Mouse (Mus musculus) kidney, adult 2 months (tissue): ENCODE results near the gene Smim15.

Experiments
- CTCF ChIP-seq: fragments of 200-500 bp; conservative IDR thresholded peaks from 2 replicates; pipeline ENCODE4 v1.5.1; 2011; ENCODE audit warnings: low read depth, mild to moderate bottlenecking, control low read depth, low read length, moderate library complexity, mixed read lengths; ENCODE audit not compliant: insufficient read depth, insufficient read length
- POLR2A ChIP-seq: fragments of 200-500 bp; IDR thresholded peaks from one replicate; pipeline ENCODE4 v1.6.1; 2011; ENCODE audit warnings: low read depth, low read length, control low read depth

DNA sequence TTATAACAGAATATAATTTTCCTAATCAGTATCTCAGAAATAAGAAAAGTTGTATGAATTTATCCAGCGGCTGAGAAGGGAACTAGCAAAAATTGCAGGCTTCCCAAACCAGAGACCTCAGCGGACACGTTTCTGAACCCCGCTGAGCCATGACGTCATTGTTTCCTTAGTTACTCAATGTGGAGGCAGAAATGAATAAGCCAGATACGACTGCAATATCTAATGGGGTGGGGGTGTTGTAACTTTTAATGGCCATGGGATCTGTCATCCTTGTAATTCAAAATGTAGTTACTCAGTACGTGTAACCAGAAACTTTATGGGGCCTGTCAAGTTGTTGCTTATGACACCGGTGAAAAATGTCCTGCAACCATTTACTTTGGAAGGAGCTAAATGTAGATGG, 31.1 kb upstream of the Smim15 start:
- TF ChIP-seq POLR2A (no peak), CTCF (no peak)
